Mouse (Mus musculus): ENCODE results near the gene Gm44502. TPM values are rescaled to one million over a fixed set of nuclear protein-coding genes. Genes with fewer than 3 reads are reported as not detected.

The Gm44502 gene
- total RNA-seq, 4 experiments from 2014 or later, result 0.81 to 2.2 (median 1.0) TPM

- DNase-seq (ENCODE audit: low spot score in 2 of 2), result no peak
Measured at GRCm38 (mm10) chr15:89399716-89400115, 29.8 kb downstream of the Gm44502 start.

GRCm38 (mm10) chr15:89398146-89398545, 31.4 kb downstream of the Gm44502 start:
- DNase-seq (ENCODE audit: low spot score in 2 of 2), result no peak

GRCm38 (mm10) chr15:89396883-89397282, 32.6 kb downstream of the Gm44502 start:
- no peak for DNase-seq (ENCODE audit: low spot score in 2 of 2)

- DNase-seq (ENCODE audit: low spot score in 2 of 2), result no peak
Measured at GRCm38 (mm10) chr15:89390081-89390480, 39.4 kb downstream of the Gm44502 start.

GRCm38 (mm10) chr15:89387127-89387526, 42.4 kb downstream of the Gm44502 start:
- DNase-seq (ENCODE audit: low spot score in 2 of 2), result no peak

- DNase-seq (ENCODE audit: low spot score in 2 of 2), result no peak
Measured at GRCm38 (mm10) chr15:89384617-89385016, 44.9 kb downstream of the Gm44502 start, which contains the start of gene Klhdc7b. Klhdc7b (plus strand) TSS chr15:89384917.

- DNase-seq (ENCODE audit: low spot score in 2 of 2), result no peak
Measured at GRCm38 (mm10) chr15:89379429-89379828, 50.1 kb downstream of the Gm44502 start.

- DNase-seq (ENCODE audit: low spot score in 2 of 2), result no peak
Measured at GRCm38 (mm10) chr15:89378831-89379401, 50.6 kb downstream of the Gm44502 start, which contains the start of gene Odf3b. Odf3b (minus strand) TSS chr15:89379282.

GRCm38 (mm10) chr15:89377938-89378828, 51.3 kb downstream of the Gm44502 start:
- DNase-seq (ENCODE audit: low spot score in 2 of 2), result no peak

GRCm38 (mm10) chr15:89377362-89377761, 52.1 kb downstream of the Gm44502 start:
- no peak for DNase-seq (ENCODE audit: low spot score in 2 of 2)

- DNase-seq (ENCODE audit: low spot score in 2 of 2), result no peak
Measured at GRCm38 (mm10) chr15:89376957-89377356, 52.5 kb downstream of the Gm44502 start, which contains the start of gene Tymp. Tymp (minus strand) TSS chr15:89377039.

- no peak for DNase-seq (ENCODE audit: low spot score in 2 of 2)
Measured at GRCm38 (mm10) chr15:89376040-89376439, 53.5 kb downstream of the Gm44502 start.

GRCm38 (mm10) chr15:89374801-89375534, 54.5 kb downstream of the Gm44502 start:
- no peak for DNase-seq (ENCODE audit: low spot score in 2 of 2)

GRCm38 (mm10) chr15:89374340-89374739, 55.2 kb downstream of the Gm44502 start:
- DNase-seq (ENCODE audit: low spot score in 2 of 2), result no peak

GRCm38 (mm10) chr15:89373762-89374248, 55.7 kb downstream of the Gm44502 start, which contains the start of gene Sco2:
Sco2 (minus strand) TSS chr15:89373846.
- DNase-seq (ENCODE audit: low spot score in 2 of 2), result peak; percentile 89 to 91

- peak; percentile 80 to 82 for DNase-seq (ENCODE audit: low spot score in 2 of 2)
Measured at GRCm38 (mm10) chr15:89373027-89373761, 56.3 kb downstream of the Gm44502 start.

GRCm38 (mm10) chr15:89372536-89372935, 57.0 kb downstream of the Gm44502 start:
- DNase-seq (ENCODE audit: low spot score in 2 of 2), result no peak

- DNase-seq (ENCODE audit: low spot score in 2 of 2), result no peak
Measured at GRCm38 (mm10) chr15:89372068-89372467, 57.4 kb downstream of the Gm44502 start.
